Mouse (Mus musculus): ENCODE measurements around the gene Map1lc3a.

The Map1lc3a gene

DNA sequence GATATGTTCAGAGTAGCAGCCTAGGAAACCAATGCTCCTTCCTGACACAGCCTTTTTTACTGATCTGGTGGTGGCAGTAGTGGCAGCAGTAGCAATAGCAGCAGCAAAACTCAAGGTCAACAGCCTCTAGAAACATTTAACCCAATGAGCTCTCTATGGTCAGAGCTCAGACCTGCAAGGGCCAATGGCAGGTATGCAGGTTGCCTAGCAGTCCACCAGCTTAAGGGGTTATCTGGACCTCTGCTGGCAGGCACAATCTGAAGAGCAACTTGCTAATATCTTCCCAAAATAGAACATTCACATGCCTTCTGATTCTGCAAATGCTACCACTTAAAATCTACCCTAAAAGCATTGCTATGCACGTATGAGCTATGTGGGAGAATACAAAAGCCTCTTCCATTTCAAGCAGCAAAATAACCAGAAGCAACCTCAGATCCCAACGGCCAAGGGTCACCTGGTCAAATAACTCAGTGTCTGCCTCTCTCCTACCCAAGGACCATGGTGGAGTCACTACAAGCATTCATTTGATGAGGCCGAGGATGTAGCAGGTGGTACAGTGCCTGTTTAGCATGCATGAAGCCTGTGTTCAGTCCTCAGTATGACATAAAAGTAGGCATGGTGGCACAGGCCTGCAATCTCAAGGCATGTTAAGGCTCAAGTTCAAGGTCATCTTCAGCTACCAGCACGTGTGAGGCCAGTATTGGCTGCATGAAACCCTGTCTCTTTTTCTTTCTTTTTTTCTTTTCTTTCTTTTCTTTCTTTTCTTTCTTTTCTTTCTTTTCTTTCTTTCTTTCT lies 11.6 kb downstream of the Map1lc3a start:
- no peak for DNase-seq

GRCm38 (mm10) chr2:155290066-155290465 lies 14.0 kb downstream of the Map1lc3a start:
- no peak for DNase-seq

DNA sequence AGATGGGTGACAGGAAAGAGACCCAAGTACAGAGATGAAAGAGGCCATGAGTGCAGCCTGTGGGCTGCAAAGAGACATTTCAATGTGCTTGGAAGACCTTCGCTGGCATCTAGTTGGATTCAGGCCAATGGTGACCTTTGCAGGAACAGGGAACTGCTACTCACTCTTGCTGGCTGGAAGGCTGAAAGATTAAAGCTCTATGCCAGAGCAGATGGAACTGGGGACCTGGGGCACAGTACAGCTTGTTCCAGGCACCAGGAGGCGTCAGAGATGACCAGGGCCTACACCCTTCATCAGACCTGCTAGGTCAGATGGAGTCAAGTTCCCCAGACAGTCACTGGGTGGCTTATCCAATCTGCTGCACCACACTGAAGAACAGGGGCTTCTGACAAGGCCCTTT lies 17.3 kb downstream of the Map1lc3a start:
- DNase-seq: no peak

DNA sequence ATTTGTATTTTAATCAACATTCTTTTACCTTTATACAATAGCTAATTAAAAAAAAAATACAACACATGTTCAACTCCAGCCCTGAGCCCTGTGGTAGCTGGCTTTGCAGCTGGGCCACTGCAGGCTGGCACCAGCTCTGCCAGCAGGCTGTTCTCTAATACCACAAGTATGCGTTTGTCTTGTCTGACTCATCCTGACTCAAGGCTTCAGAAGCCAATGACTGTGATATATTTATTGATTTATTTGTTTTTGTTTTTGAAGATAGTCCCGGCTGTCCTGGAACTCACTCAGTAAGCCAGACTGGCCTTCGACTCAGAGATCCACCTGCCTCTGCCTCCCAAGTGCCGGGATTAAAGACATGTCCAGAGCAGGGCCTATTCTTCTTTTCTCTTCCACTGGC lies 17.8 kb downstream of the Map1lc3a start:
- no peak for DNase-seq

- no peak for DNase-seq
Observed at GRCm38 (mm10) chr2:155295453-155295852, 19.4 kb downstream of the Map1lc3a start.

DNA sequence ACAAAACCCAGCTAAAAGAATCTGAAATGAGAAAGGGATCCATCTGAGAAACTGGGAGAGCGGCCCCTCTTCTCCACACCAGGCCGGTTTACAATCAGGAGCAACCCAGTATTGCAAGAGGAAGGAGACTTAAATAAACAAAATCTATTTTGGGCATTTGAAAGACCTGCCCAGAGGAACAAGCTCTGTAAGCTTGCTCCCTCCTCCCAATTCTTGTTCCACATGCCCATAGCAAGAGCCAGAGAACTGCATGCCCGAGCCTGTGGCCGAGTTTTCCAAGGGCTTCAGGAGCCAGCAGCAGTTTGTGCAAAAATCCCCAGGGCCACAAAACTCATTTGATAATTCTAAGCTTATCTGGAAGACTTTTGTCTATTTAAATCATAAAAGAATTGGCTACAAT lies 23.5 kb downstream of the Map1lc3a start:
- DNase-seq: no peak

GRCm38 (mm10) chr2:155308936-155309592 lies 33.0 kb downstream of the Map1lc3a start:
- DNase-seq: no peak

GRCm38 (mm10) chr2:155313671-155314070 lies 37.6 kb downstream of the Map1lc3a start:
- no peak for DNase-seq

GRCm38 (mm10) chr2:155318618-155319017 lies 42.5 kb downstream of the Map1lc3a start:
- no peak for DNase-seq

DNA sequence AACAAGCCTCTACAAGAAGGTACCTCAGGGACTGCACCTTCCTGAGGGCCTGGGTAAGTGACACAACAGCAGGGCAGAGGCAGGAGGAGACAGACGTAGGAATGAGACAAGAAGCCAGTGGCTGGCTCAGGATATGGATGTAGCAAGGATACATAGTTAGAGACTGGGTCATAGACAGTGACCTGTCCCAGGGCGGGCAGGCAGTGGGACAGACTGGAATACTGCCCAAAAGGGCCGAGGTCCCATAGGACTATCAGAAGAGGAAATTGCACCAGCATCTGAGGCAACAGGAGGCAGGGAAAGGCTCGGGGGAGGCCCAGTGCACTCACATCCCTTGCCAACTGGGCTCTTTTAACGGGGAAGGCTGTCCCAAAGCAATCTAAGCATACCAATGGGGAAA lies 44.5 kb downstream of the Map1lc3a start:
- no peak for DNase-seq

- no peak for DNase-seq
Observed at GRCm38 (mm10) chr2:155326001-155326400, 49.9 kb downstream of the Map1lc3a start.

Measured in thymus, postnatal 36 days (tissue).